Mouse (Mus musculus) B cell, adult 2 months (primary cell): ENCODE results near the gene Dync1i1.
"Not testable (repeated sequence)": the region's sequence is repeated elsewhere in the genome, so short reads cannot be mapped to it uniquely, and the experiment has no call there.

Source experiments
- DNase-seq, 2 experiments: peaks; one replicate each; pipeline ENCODE4 v3.0.0; 2022

The Dync1i1 gene

DNA sequence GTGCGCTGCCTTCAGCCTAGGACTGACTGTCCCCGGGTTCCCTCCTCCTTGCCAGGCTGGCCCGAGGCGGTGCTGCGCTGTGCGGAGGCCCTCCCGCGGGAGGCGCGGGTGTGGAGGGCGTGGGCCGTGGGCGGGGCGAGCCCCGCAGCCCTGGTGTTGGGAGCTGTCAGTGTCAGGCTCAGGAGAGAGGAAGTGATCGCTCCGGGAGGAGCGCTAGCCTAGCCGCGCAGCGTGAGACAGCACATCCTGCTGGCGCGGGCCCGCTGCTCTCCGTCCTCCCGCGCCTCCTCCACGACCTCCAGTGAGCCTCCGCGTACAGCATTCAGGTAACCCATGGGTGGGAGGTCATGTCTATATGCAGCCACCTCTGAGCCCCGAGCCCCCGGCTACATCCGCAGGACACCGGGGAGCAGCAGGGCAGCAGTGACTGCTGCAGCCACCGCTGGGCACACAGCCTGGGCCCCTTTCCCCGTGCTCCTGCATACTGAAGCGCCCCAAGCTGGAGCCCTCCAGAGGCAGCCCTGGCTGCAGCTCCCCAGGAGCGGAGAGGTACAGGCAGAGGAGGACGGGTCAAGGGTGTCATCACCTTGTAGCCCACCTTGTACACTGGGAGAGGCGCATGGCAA lies at the start of gene Dync1i1:
Gene Dync1i1, plus strand, starts transcription at position 29 of the 626 bp plus-strand sequence.
- DNase-seq: no peak

DNA sequence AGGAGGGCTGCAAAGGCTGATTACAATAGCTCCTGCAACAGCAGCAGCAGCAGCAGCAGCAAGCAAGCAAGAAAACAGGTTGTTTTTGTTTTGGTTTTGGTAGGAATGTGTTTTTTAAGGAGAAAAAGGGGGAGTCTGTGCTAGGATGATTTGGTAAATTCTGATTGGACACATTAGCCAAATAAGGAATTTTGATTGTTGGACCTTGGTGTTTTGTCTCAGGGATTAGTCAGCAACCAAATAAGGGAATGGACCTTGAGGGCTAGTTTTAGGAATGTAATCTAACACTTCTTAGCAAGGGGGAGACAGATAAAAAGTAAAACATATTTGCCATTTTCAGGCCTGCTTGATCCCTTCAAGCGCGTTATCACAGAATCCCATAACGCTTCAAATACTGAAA lies 45.7 kb upstream of the Dync1i1 start:
- DNase-seq: no peak

DNA sequence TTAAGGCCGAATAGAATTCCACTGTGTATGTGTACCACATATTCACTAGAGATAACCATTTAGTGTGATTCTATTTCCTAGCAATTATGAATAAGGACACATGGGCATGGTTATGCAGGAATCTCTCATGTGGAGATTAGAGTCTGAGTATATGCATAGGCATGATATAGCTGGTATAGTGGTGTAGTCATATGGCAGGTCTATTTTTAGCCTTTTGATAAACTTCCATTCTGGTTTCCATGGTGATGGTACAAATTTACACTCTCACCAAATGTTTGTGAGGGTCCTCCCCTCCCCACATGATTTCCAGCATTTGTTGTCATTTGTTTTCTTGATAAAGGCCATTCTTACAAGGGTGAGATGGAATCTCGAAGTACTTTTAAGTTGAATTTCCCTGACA lies 23.6 kb upstream of the Dync1i1 start:
- no peak for DNase-seq

DNA sequence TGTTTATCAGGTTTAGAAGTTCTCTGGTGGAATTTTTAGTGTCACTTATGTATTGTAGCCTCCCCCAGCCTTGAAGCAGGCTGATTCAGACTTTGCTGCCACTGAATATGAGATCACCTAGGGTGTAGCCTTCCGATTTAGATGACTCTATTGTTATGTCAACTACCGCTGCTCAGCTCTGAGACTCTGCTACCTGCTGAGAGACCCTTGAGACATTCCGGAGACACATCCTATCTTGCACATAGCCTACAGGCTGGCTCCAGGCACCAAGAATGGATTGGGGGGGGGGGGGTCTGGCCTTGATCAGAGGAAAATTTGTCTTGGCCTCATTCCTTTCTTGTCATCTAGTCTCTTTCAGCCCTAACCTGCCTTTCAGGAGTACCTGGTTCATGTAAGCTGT lies 17.5 kb upstream of the Dync1i1 start:
- DNase-seq: not testable (repeated sequence)

DNA sequence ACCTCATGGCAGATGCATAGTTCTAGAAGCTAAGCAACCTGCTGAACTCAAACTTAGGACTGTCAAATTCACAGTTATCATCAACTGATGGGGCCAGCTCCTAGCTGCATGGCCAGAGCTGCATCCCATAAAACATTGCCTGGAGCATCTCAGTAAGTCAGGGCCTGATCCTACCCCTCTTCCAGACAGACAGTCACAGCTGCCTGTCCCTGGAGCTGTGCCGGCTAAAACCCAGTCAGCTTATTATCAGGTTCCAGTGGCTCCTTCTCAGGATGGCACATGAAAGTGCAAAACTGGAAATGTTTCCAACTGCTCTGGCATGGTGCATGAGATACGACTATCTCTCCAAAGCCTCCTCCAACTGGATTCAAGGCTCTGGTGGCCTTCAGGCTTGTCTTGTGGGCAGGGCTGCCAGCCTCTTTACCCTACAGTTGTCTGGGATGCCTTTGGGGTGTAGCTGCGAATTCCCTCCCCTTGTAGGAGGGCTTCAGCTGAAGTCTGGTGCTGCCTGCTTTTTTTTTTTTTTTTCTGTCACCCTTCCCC lies 15.3 kb upstream of the Dync1i1 start:
- DNase-seq: no peak

DNA sequence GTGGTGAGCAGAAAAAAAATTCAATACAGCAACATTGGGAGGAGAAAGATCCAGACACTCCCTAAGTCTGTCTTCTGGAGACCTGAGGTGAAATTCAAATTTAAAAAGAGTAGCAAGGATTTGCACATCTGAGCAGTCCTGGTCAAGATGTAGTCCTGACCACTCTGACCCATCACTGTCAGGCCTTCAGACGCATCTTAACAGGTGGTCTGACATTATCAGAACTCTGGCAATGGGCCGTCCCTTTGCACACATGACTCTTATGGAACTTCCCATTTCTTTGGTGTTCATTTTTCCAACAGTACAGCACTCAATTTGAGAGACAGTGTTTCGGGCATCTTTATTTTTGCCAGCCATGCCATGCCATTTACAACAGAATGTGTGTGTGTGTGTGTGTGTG lies 12.8 kb upstream of the Dync1i1 start:
- DNase-seq: no peak

DNA sequence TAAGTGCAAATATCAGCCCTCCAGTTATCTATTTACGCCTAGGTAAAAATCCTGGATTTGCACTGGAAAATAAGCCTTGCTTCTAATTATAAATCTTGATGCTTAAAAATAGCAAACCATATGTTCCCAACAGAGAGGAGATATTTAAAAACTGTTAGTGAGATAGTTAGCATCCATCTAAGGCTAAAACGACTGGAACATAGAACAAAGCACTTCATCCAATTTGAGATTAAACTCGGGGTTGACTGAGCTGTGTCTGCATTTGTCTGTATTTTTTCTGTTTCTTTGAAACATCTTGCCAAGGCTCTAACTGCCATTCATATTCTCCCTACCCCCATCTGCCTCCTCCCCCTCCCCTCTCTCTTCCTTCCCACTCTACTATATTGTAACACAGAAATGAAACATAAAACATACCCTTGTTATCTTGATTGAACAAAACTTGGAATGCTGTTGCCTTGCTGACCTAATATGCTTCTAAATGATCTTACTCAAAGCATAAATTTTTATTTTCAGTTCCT lies 10.3 kb upstream of the Dync1i1 start:
- DNase-seq: no peak

DNA sequence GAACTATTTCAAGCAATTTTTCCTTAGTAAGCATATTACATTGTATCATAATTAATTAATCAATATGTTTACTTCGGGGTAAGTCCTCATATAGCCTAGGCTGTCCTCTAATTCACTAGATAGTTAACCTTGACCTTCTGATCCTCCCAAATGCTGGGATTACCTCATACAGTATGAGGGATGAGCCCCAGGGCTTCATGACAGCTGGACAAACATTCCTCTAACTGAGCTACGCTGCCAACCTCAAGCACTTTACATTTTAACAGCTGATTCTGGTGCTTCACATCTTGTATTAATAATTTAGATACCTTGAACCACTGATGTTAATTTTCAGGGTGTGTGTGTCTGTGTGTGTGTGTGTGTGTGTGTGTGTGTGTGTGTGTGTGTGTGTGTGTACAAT lies 6.5 kb upstream of the Dync1i1 start:
- DNase-seq: no peak

DNA sequence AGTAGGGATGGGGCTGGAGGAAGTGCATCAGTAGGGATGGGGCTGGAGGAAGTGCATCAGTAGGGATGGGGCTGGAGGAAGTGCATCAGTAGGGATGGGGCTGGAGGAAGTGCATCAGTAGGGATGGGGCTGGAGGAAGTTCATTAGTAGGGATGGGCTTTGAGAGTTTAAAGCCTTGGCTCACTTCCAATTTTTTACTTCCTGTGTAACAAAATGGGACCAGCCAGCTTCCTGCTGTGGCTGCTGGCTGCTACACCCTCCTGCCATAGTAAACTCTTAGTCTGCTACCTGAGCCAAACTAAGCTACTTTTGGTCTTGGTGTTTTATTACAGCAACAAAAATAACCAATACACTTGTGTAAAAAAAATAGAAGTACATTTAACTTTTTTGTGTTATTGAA lies 4.7 kb upstream of the Dync1i1 start:
- not testable (repeated sequence) for DNase-seq

DNA sequence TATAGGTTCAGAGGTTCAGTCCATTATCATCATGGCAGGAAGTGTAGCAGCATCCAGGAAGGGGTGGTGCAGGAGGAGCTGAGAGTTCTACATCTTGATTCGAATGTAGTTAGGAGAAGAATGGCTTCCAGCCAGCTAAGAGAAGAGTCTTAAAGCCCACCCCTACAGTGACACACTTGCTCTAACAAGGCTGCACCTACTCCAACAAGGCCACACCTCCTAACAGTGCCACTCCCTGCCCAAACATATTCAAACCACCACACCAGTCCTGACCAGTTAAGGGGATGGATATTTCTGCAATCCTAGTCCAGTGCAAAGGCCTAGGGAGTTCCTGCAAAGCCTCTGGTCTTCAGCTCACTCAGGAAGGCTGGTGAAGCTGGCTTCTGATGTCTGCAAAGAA lies 1.5 kb upstream of the Dync1i1 start:
- no peak for DNase-seq

DNA sequence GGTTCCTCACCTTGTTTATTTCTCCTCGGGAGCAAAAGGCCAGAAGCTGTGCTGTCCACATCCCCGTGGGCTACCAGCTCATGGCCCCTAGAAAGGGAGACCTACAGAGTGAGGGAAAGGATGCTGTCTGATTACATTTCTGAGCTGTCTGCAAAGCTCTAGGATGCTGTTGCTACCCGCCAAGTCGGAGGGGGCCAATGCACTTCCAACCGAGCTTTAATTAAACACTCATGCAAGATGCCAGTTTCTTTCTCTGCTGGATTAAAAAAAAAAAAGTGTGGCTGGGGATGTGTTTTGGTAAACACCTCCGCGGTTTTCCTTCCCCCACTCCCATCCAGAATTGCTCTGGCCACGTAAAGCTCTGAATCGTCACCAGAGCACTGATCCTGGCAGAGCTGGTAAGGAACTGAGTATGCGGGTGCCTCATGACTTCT lies 815 bp downstream of the Dync1i1 start:
- DNase-seq: no peak

DNA sequence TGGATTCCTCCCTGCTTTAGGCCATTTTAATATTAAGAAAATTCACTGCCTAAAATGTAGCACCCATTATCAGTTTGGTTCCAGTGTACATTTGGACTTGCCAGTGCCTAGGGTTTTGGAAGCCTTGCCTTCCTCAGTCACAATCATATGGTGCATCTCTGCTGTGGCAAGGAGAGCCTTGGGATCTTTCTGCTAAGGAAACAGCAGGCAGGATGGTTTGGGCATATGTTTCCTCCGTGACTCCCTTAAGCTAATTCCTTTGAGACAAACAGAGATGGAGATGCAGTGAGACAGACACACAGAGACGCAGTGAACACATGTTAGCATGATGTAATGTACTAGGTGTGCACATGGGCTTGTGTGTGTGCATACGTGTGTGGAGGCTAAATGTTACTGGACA lies 7.8 kb downstream of the Dync1i1 start:
- DNase-seq: no peak

DNA sequence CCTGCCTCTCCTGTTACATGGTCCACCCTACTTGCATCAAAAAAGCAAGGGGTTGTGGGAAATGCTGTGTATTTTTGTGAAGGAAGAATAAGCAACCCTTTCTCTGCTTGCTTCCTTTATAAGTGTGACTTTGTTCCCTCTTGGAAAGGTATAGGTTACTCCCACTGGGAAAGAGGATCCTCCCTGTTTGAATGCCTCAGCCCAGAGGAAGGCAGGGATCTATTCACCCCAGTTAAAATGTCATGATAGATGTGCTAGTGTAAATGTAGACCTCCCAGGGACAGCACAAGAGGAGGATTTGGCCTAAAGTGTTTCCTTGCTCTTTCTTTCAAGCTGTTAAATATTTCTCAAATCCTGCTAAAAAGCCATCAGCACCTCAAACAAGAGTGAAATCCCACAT lies 9.0 kb downstream of the Dync1i1 start:
- DNase-seq: no peak

DNA sequence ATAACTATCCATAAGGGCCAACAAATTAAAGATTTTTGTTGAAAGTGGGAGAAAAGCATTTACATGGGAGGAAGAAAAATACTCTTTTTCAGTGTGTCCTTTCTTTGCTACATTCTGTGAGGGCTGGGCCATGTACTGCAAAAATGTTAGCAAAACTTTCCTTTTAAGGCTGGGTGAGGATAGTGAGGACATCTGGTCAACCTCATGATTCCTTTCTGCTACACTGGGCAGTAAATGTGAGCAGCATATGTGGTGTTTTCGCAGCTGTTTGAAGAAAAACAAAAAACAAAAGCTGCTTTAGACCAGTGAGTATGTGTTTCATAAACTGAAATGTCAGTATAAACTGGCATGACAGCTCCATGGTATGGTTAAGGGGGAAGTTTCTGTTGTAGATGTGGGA lies 9.4 kb downstream of the Dync1i1 start:
- no peak for DNase-seq

DNA sequence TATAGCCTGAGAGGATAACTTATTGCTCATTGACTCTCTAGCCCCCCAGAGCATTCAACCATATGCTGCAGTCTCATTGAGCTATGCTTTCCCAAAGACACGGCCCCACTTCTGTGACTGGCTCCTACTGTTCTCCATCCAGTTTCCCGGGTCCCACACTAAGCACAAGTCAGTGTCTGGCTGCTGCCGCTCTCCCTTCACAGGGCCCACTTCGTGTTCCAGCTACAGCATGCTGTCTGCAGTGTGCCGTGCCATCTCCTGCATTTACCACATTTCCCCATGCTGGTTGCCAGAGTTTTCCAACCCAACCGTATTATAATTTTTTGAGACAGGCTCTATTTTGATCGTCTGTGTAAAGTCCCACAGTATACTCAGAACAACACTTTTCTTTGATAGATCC lies 14.3 kb downstream of the Dync1i1 start:
- no peak for DNase-seq

DNA sequence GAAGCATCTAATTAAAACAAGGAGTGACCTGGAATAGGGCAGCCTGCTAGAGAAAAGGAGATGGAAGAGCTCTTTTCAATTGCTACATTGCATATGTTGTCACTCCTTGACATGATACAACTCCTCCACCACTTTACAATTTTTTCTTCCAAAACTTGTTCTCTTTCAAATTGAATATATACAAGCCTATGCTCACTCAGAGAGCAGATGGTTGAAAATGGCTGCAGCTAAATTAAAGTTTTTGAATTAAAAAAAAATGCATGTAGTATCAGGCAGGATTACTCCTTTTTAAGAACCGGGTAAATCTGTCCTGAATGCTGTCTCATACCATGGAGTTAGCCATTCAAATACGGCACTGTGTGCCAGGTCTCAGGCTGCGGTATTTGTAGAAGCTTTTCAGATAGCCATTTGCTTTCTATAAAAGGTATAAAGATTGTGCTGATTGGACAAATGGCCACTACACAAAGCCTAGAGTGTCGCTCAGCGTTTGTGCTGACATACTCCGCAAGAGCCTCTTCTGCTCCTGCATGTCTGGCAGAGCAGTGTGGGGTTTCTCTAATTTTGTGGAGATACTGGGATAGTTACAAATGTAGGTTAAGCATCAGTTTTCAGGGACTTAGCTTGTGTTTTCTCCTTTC lies 16.1 kb downstream of the Dync1i1 start:
- DNase-seq: no peak

DNA sequence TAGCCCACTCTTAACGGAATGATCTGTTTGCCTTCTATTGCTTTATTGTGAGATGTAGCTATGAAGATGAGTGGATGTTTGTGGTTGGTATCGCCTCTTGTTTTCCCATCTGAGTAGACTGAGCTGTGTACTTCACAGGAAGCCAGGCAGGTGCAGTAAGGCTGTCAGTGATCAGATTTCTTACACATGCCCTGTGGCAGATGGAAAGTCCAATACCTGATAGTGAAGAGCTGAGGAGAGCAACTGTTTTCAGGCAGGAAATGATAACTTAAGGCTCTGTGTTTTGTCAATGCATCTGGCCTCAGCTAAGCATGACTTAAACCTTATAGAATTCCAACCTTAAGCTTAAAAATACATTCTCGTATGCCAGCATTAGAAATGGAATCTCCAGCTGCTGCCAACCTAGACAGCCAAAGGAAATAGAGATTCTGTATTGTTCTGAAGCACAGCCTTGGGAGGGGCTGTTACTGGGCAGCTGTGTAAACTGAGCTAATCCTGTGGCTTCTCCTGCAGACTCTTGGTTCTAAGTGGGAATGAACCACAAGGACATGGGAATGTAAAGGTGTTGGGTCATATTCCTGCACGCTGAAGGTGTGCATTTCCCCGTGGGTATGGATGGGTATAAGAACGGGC lies 24.8 kb downstream of the Dync1i1 start:
- DNase-seq: no peak

DNA sequence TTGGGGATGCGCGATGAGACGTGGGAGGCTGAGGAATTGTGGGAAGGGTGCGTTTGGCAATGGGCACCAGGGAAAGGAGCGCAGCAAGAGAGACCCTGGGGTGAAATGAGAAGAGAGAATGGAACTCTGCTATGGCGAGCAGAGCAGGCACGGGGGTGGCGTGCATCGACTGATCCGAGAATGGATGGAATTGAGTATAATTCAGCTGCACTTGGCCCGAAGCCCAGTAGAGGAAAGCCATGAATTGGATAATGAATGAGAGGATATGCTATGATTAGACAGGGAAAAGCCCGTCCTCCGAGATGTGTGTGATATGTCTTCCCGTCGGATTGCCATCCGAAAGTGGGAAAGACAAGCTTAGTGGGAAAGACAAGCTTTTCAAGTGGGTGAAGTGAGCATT lies 26.7 kb downstream of the Dync1i1 start:
- DNase-seq: no peak

DNA sequence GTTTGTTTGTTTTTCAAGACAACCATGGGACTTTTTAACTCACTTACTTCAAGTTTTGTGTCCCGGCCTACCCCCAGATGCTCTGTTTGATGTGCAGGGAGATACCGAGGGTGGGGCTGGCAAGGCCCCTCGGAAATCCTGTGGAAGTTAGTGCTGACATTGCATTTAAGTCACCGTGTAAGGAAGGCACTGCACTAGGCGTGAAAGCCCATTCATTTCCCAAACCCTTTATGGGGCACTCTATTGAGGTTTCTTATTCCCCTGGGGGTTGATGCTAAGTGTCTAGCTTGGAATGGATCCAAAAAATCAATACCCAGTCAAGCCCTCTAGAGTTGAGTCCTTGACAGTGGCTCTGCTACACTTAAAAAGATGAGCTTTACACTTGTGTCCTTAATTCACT lies 27.2 kb downstream of the Dync1i1 start:
- DNase-seq: no peak

DNA sequence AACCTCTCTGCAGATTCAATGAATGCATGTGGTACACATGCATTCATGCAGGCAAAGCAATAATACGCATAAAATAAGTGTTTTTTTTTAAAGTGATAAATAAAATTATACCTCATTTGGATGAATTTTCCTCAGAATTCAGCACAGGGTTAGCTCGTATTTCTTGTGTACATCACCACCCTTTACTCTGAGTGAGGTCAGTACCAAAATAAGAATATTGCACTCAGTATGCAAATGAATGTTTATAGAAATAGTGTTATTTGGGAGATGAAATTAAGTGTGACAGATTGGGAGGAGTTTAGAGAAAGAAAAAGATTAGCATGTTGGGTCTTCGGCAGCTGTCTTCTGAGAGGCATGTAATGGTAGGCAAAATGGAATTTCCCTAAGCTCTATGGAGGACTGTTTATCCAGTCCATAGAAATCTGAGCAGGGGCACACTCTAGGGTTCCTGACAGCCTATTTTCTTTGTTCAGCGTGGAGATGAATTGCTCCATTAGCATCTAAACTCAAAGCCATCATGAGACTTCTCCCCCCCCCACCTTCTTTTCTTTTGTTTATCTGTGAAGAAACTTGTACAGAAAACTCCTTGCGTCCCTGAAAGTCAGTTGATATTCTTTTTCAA lies 31.2 kb downstream of the Dync1i1 start:
- no peak for DNase-seq

DNA sequence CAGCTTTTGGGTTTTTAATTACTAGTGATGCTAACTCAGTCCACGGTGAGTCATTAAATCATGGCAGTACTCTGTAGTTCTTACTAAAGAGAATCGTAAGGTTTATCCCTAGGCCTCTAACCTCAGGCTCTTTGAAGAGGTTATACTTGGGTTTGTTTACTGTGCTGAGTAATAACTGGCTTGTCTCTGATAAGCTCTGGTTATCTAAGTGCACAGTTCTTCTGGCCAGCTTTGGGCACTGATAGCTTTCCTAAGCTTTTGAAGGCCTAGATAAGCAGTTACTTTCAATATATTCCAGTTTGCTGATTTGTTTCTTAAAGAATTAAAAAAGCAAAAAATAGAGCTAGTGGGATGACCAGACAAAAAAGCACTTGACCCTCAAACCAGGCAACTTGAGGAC lies 37.5 kb downstream of the Dync1i1 start:
- no peak for DNase-seq

DNA sequence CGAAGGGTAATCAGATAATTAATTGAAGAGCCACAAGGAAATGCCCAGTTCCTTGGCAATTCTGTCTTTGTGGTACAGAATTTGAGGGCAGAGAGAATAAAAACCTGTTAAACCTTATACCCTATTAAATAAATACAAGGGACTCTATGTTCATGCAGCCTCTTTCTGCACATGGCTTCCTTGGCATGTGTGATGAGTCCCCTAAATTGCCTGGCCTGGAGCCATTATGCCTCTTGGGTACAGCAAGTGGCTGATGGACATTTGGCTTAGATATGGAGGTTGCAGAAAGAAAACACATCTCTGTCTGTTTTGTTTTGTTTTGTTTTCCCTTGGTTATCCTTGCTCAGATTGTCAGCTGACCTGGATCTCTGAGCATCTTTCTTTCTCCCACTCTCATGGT lies 43.1 kb downstream of the Dync1i1 start:
- DNase-seq: no peak

DNA sequence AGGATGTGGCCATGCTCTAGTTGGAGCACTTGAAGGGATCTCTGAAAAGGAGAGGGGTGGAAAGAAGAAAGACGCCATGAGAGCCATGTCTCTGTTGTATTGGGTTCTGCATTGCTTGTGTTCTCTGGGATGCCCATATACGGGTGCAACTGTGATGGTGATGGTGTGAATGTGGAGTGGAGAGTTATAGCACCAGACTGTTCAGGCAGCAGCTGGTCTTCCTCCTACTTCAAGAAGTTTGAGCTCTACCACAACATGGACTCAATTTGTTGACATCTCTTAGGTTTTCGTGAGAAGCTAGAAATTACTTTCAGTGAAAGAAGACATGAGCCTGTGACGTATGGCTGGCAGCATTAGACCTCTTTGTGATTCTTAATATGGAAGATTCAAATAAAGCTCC lies 44.8 kb downstream of the Dync1i1 start:
- no peak for DNase-seq

DNA sequence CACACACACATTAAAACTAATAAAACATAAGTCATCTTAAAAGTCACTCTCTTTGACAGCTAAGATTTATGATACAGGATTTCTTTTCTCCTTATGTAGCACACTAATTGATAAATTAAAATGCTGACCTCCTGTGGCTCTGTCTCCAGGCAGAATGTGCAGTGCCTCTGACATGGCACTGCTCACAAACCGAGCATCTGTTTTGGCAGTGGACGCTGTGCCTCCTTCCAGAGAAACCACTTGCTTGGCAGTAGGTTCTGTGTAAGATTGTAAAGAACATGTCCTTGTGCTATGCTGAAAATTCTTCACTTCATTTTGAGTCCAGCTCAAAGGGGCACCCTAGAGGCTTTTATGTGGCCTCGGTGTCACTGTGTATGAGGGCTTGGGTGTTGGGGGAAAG lies 50.0 kb downstream of the Dync1i1 start:
- DNase-seq: no peak
